Mouse (Mus musculus) gastrocnemius, adult 2 months (tissue): ENCODE measurements around the gene Pdia5. TPM values are rescaled to one million over a fixed set of nuclear protein-coding genes. Genes with fewer than 3 reads are reported as not detected.

Experiments used
- DNase-seq: peaks from one replicate; pipeline ENCODE4 v3.0.0; 2022
- H3K27ac ChIP-seq: fragments of 200-600 bp; 2 replicates; pipeline ENCODE4 v1.8.1; 2022; ENCODE audit warnings: mild to moderate bottlenecking
- H3K4me3 ChIP-seq: fragments of 200-600 bp; 2 replicates; pipeline ENCODE4 v1.8.1; 2022; ENCODE audit warnings: mild to moderate bottlenecking, moderate library complexity
- CTCF ChIP-seq: fragments of 200-600 bp; IDR thresholded peaks from 2 replicates; pipeline ENCODE4 v1.8.1; 2022; ENCODE audit warnings: antibody characterized with exemption, mild to moderate bottlenecking, moderate library complexity
- intact Hi-C: fragments of 180-260 bp; cut with DNase I; formaldehyde crosslinking; loops from one replicate; pipeline ENCODE4 v1.15.1; 2025
- total RNA-seq, 2 experiments: library from RNA; stranded (reverse); gene quantifications; 2 replicates each; pipeline ENCODE4 v1.2.3; 2021

The Pdia5 gene
- total RNA-seq, 2 experiments from 2014 or later, result 1.2 to 2.5 TPM

DNA sequence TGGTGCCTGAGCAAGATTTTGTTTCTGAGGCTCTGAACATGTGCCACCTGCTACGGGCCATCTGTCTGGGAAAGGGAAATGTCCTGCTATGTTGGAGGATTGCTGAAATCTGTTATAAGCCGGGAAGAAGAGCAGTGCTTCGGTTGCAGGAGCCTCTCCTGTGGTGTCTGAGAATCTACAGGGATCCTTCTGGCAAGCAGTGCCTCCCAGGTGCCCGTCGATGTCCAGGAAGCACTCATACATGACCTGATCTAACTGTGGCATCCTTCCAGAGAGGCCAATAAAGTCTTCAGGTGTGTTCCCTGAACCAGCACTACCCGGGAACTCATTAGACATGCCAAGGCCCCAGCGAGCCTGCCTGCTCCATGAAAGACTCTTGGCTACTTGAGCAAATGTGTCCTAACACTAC, 33.7 kb downstream of the Pdia5 start:
- DNase-seq, result no peak
- no peak overlapping the region for H3K27ac ChIP-seq
- H3K4me3 ChIP-seq, result no peak overlapping the region
- intact Hi-C loops, result no loop called here
- no peak for TF ChIP-seq CTCF

DNA sequence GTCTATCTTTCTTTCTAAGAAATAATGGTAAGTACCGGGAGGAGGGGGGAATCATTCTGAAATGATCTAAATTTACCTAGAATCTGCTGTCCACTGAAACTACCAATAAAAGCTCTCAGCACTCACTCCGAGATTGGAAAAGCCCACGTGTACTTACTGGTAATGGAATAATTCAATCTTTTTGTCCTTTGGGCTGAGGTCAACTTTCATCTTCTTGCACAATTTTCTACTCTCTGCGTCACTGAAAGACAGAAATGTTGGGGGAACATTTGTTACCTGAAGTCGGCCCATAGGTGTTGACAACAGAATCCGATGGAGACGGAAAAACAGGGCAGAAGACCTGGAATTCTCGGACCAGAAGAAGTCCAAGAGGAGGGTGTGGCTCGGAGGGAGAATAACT, 34.4 kb downstream of the Pdia5 start:
- no peak overlapping the region for H3K4me3 ChIP-seq
- intact Hi-C loops, result no loop called here
- no peak for DNase-seq
- no peak overlapping the region for H3K27ac ChIP-seq
- no peak for TF ChIP-seq CTCF

- no peak overlapping the region for H3K4me3 ChIP-seq
- no peak for DNase-seq
- intact Hi-C loops, result no loop called here
- no peak for TF ChIP-seq CTCF
- no peak overlapping the region for H3K27ac ChIP-seq
Observed at GRCm38 (mm10) chr16:35455822-35456221, 34.9 kb downstream of the Pdia5 start.

DNA sequence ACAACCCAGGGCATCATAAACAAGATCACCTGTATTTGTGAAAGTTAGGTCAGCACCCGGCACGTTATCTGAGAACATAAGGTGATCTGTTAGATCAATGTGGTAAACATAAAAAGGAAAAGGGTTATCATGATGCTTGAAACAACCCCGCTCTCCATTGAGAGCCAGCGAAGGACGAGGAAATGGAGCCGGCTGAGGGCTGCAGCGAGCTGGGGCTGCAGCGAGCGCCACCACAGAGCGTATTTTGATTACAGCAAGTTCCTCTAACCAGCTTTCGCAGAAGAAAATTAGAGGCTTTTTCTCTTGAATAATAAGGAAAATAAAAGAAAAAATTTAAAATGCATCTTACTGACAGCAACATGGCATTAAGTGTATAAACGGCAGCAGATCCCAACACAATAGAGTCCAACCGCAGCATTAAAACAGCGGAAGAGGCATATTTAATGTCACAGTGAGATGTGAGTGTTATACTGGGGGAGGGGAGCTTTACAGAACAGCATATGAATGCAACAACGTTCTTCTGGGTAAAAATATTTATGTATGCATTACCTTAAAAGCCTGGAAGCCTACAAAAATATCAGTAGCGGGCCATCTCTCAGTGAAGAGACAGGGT, 40.5 kb downstream of the Pdia5 start:
- intact Hi-C loops, result no loop called here

GRCm38 (mm10) chr16:35442026-35442415, 48.7 kb downstream of the Pdia5 start:
- TF ChIP-seq CTCF, result no peak
- DNase-seq, result no peak
- intact Hi-C loops, result no loop called here
- H3K4me3 ChIP-seq, result no peak overlapping the region
- H3K27ac ChIP-seq, result no peak overlapping the region

More for the DNA sequence above, 40.5 kb downstream of the Pdia5 start:
- Histone ChIP-seq H3K27ac (no peak overlapping the region), H3K4me3 (no peak overlapping the region)
- no peak for TF ChIP-seq CTCF
- DNase-seq, result no peak

GRCm38 (mm10) chr16:35441346-35442025, 49.2 kb downstream of the Pdia5 start:
- intact Hi-C loops, result no loop called here
- Histone ChIP-seq H3K27ac (no peak overlapping the region), H3K4me3 (no peak overlapping the region)
- DNase-seq, result no peak
- TF ChIP-seq CTCF, result no peak

DNA sequence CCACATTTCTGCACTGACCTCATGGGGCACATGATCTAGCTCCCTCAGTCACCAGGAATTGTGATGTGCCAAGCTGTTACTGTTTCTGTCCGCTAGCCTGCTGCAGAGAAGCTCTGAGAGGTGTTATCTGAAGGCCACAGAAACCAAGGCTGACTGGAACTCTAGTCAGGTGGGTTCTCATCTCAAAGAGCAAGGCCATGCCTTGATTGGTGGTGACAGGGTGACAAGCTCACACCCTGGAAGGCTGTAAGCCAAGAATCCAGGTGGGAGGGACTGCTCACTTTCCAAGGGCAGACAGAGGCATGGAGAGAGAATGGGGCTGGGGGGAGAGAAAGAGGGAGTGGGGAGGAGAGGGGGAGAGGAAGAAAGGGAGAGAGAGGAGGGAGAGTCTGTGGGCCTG, 51.6 kb downstream of the Pdia5 start:
- DNase-seq, result no peak
- H3K27ac ChIP-seq, result no peak overlapping the region
- intact Hi-C loops, result no loop called here
- TF ChIP-seq CTCF, result no peak
- no peak overlapping the region for H3K4me3 ChIP-seq

DNA sequence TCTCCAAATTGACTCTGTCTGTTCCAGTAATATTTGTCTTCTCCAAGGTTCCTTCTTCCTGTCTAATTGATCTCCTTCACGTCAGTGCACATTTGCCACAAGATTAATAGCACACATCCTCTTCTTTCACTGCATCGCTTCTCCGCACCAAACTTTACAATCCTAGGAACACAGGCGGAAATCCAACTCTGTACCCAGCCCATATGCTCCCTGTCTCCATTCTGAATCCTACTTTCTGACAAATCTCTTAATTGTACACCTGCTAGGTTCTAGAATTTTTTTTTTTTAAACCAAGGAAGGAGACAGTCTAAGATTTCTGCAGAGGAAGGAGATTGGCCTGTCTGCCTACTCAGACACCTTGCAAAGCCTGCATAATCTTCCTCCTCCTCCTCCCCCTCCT, 59.1 kb downstream of the Pdia5 start:
- no peak for DNase-seq
- no peak overlapping the region for H3K27ac ChIP-seq
- intact Hi-C loops, result no loop called here
- TF ChIP-seq CTCF, result no peak
- no peak overlapping the region for H3K4me3 ChIP-seq

DNA sequence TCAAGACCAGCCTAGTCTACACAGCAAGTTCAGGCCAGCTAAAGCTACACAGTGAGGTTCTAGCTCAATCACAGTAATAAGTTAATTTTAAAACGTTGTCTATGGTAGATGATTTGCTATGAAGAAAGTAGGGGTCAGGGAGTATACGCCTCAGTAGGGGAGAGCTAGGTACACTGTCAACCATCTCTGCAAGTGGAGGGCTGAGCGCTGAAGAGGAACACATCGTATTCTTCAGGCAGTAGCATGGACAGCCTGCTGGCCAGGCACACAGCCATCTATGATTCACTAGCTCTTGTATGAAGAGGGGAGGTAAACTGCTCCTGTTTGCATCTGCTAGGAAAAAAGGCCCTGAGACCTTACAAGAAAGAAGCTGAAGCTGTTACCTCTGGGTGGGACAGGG, 65.7 kb downstream of the Pdia5 start:
- no peak for DNase-seq
- H3K27ac ChIP-seq, result no peak overlapping the region
- intact Hi-C loops, result loop anchor here (5.0 kb wide), 1 partner anchor 202 kb away; no protein-coding TSS in a partner anchor
- no peak for TF ChIP-seq CTCF
- no peak overlapping the region for H3K4me3 ChIP-seq

DNA sequence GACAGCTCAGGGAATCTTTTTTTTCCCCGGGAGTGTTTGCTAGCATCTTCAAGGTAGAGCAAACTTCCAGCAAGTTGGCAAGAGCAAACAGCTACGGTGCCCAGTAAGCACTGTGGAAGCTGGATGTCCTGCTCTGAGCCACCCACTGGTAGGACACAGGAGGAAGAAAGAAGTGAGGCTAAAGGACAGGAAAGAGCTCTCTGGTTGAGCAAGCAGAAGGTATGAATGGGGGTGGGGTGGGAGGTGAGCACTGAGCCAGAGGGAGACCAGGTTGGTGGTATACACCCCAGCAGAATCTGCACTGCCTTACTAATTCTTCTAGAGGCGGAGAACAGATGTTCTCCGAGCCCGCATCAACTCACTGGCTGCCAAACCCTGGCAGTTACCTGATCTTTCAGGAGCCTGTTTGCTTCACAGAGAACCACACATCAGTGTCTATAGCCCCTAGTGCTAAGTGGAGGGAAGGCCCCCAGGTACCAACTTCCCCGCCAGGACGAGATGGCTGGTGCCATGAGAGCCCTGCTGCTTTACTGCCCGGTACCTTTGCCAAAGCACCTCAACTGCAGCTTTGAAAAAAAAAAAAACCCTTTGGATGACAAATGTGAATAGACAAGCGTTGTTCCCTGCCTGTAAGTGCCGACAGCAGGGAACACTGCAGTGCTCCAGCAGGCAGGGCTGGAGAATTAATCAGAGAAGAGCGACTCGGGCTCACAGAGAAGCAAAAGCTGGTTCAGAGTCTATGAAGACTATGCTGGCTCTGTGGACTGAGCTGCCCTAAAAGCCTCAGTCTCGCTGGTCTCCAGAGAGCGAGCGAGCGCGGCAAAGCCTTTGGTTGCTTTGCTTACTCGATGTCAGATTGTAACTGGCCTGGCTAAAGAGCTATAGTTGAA, 67.2 kb downstream of the Pdia5 start:
- no peak for DNase-seq
- Histone ChIP-seq H3K4me3 (no peak overlapping the region), H3K27ac (no peak overlapping the region)
- no peak for TF ChIP-seq CTCF
- intact Hi-C loops, result loop anchor here (5.0 kb wide), 1 partner anchor 204 kb away; no protein-coding TSS in a partner anchor

DNA sequence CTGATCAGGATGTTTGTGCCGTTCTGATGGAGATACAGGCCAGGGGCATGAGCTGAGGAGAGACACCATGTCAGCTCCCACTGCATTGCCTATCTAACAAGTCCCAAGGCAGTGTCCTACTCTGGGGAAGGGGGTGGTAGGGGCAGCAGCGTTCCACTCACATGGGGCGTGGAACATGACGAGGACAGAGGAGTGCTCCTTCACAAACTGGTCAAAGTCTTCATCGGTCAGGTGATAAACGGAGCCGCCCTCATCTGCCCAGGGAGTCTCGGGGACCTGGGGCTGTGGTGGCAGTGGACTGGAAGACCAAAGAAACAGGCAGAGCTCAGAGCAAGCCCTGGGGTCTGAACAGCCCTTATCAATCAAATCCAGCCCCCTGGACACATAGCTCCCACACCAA, 68.0 kb downstream of the Pdia5 start:
- Histone ChIP-seq H3K4me3 (no peak overlapping the region), H3K27ac (no peak overlapping the region)
- intact Hi-C loops, result loop anchor here (5.0 kb wide), 1 partner anchor 205 kb away; no protein-coding TSS in a partner anchor
- DNase-seq, result no peak
- TF ChIP-seq CTCF, result no peak

- intact Hi-C loops, result loop anchor here (5.0 kb wide), 1 partner anchor 205 kb away; no protein-coding TSS in a partner anchor
- TF ChIP-seq CTCF, result peak; percentile 58
- no peak overlapping the region for H3K27ac ChIP-seq
- H3K4me3 ChIP-seq, result no peak overlapping the region
- DNase-seq, result no peak
Observed at GRCm38 (mm10) chr16:35422141-35422540, 68.5 kb downstream of the Pdia5 start.

- no peak for TF ChIP-seq CTCF
- no peak overlapping the region for H3K4me3 ChIP-seq
- intact Hi-C loops, result no loop called here
- H3K27ac ChIP-seq, result no peak overlapping the region
- no peak for DNase-seq
Observed at GRCm38 (mm10) chr16:35414616-35415015, 76.1 kb downstream of the Pdia5 start.
